Mouse (Mus musculus) cerebellum, adult 2 months (tissue): ENCODE measurements around the gene Pla2g4e.

Source experiments
- CTCF ChIP-seq: fragments of 200-500 bp; IDR thresholded peaks from 2 replicates; pipeline ENCODE4 v1.5.1; 2011; ENCODE audit warnings: low read depth, mild to moderate bottlenecking, control low read depth, low read length, moderate library complexity, borderline replicate concordance; ENCODE audit not compliant: insufficient read depth
- POLR2A ChIP-seq: fragments of 200-500 bp; IDR thresholded peaks from 2 replicates; pipeline ENCODE4 v1.6.1; 2011; ENCODE audit warnings: low read length, control low read depth, borderline replicate concordance; ENCODE audit not compliant: insufficient read depth

- TF ChIP-seq POLR2A = no peak
- no peak for TF ChIP-seq CTCF
Observed at GRCm38 (mm10) chr2:120146543-120146942, 98.6 kb downstream of the Pla2g4e start.
